Mouse (Mus musculus) midbrain, embryonic 12.5 days (tissue): ENCODE data around the gene Smyd1. TPM values are rescaled to one million over a fixed set of nuclear protein-coding genes. Genes with fewer than 3 reads are reported as not detected.
"Not testable (repeated sequence)": the region's sequence is repeated elsewhere in the genome, so short reads cannot be mapped to it uniquely, and the experiment has no call there.

Source experiments
- ATAC-seq: fragments of 200-750 bp; cut with Nextera tagmentation; 2 replicates; pipeline ENCODE4 v1.8.0; 2017; ENCODE audit warnings: low read depth, moderate TSS enrichment, moderate library complexity; ENCODE audit not compliant: low FRiP score
- H3K27ac ChIP-seq: fragments of 300-500 bp; sonication (generic); replicated peaks from 2 replicates; pipeline ENCODE4 v1.5.1; 2016; ENCODE audit warnings: mild to moderate bottlenecking
- H3K27me3 ChIP-seq: fragments of 300-500 bp; sonication (generic); 2 replicates; pipeline ENCODE4 v1.6.1; 2016; ENCODE audit warnings: mild to moderate bottlenecking
- H3K36me3 ChIP-seq: fragments of 300-500 bp; sonication (generic); 2 replicates; pipeline ENCODE4 v1.6.1; 2016
- H3K4me1 ChIP-seq: fragments of 300-500 bp; sonication (generic); 2 replicates; pipeline ENCODE4 v1.6.1; 2016
- H3K4me2 ChIP-seq: fragments of 300-500 bp; sonication (generic); replicated peaks from 2 replicates; pipeline ENCODE4 v1.6.1; 2016; ENCODE audit warnings: mild to moderate bottlenecking, moderate library complexity
- H3K4me3 ChIP-seq: fragments of 300-500 bp; sonication (generic); 2 replicates; pipeline ENCODE4 v1.5.1; 2016; ENCODE audit warnings: mild to moderate bottlenecking
- H3K9ac ChIP-seq: fragments of 300-500 bp; sonication (generic); replicated peaks from 2 replicates; pipeline ENCODE4 v1.6.1; 2016; ENCODE audit warnings: mild to moderate bottlenecking, moderate library complexity
- H3K9me3 ChIP-seq: fragments of 300-500 bp; sonication (generic); 2 replicates; pipeline ENCODE4 v1.6.1; 2016; ENCODE audit warnings: mild to moderate bottlenecking
- WGBS: fragments of 180-500 bp; shearing (Covaris S2); methylation state at CpG from one replicate; pipeline ENCODE4 v1.1.7; 2016; 5-methylcytosine and 5-hydroxymethylcytosine counted together
- polyA plus RNA-seq: library from polyadenylated mRNA; unstranded; fragments of >200 nt; fragmentation: Nextera tagmentation; extraction: Ambion mirVana; gene quantifications from 2 replicates; pipeline ENCODE4 v1.2.1, GENCODE M21; 2016

Gene Smyd1
- polyA plus RNA-seq, 1 experiment from 2014 or later, result 0.08 TPM

- Histone ChIP-seq H3K9ac (peak overlapping the region; percentile 45), H3K36me3 (no peaks in the 10 kb centered on the region), H3K4me3 (peak overlapping the region; percentile 56), H3K4me2 (peak overlapping the region; percentile 60), H3K27ac (peak overlapping the region; percentile 70; the same call in 1 of the 2 replicates), H3K27me3 (no peaks in the 10 kb centered on the region), H3K9me3 (no peaks in the 10 kb centered on the region), H3K4me1 (peaks cover 15% of the 10 kb centered on the region)
- ATAC-seq, result peak; percentile 0; the same call in 1 of the 2 replicates
- 36% methylated on average over 13 of the region's 14 CpGs for WGBS
Measured at GRCm38 (mm10) chr6:71270301-71271056, 51.6 kb downstream of the Smyd1 start.

DNA sequence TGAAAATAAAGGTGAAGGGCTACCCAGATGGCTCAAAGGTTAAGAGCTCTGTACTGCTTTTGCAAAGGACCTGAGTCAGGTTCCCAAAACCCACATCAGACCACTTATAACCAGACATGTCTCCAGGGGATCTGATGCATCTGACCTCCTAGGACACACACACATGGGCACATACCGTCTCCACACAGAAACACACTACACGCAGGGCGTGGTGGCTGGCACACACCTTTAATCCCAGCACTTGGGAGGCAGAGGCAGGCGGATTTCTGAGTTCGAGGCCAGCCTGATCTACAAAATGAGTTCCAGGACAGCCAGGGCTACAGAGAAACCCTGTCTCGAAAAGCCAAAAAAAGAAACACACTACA lies 52.4 kb downstream of the Smyd1 start:
- H3K4me2 ChIP-seq, H3K9me3 ChIP-seq, H3K4me3 ChIP-seq, H3K9ac ChIP-seq, ATAC-seq, H3K27ac ChIP-seq, H3K36me3 ChIP-seq, H3K27me3 ChIP-seq: not testable (repeated sequence)
- H3K4me1 ChIP-seq, result peaks cover 15% of the 10 kb centered on the region
- WGBS, result 91% methylated on average over 6 of the region's 6 CpGs

GRCm38 (mm10) chr6:71268929-71269685 lies 52.9 kb downstream of the Smyd1 start:
- H3K9me3 ChIP-seq, result no peaks in the 10 kb centered on the region
- no peak overlapping the region for H3K9ac ChIP-seq
- H3K27ac ChIP-seq, result no peak overlapping the region
- 60% methylated on average over 7 of the region's 7 CpGs for WGBS
- H3K4me2 ChIP-seq, result no peak overlapping the region
- H3K4me1 ChIP-seq, result peaks cover 15% of the 10 kb centered on the region
- H3K36me3 ChIP-seq, result no peaks in the 10 kb centered on the region
- ATAC-seq, result no peak
- no peaks in the 10 kb centered on the region for H3K27me3 ChIP-seq
- no peak overlapping the region for H3K4me3 ChIP-seq

GRCm38 (mm10) chr6:71267603-71268002 lies 54.4 kb downstream of the Smyd1 start:
- not testable (repeated sequence) for H3K4me3 ChIP-seq, H3K27ac ChIP-seq, H3K4me1 ChIP-seq, H3K27me3 ChIP-seq, ATAC-seq, H3K4me2 ChIP-seq, H3K36me3 ChIP-seq, H3K9ac ChIP-seq, H3K9me3 ChIP-seq
- 65% methylated on average over 7 of the region's 7 CpGs for WGBS

- no peak overlapping the region for H3K27ac ChIP-seq
- H3K27me3 ChIP-seq, result no peaks in the 10 kb centered on the region
- ATAC-seq, result no peak
- WGBS, result 82% methylated on average over 8 of the region's 8 CpGs
- H3K4me2 ChIP-seq, result no peak overlapping the region
- H3K4me3 ChIP-seq, result no peak overlapping the region
- H3K36me3 ChIP-seq, result no peaks in the 10 kb centered on the region
- H3K4me1 ChIP-seq, result no peaks in the 10 kb centered on the region
- no peaks in the 10 kb centered on the region for H3K9me3 ChIP-seq
- H3K9ac ChIP-seq, result no peak overlapping the region
Measured at GRCm38 (mm10) chr6:71262142-71262833, 59.7 kb downstream of the Smyd1 start.

GRCm38 (mm10) chr6:71261060-71261459 lies 61.0 kb downstream of the Smyd1 start:
- no peak overlapping the region for H3K4me2 ChIP-seq
- no peaks in the 10 kb centered on the region for H3K4me1 ChIP-seq
- H3K36me3 ChIP-seq, result no peaks in the 10 kb centered on the region
- H3K4me3 ChIP-seq, result no peak overlapping the region
- no peaks in the 10 kb centered on the region for H3K9me3 ChIP-seq
- no peak overlapping the region for H3K9ac ChIP-seq
- 92% methylated on average over 3 of the region's 3 CpGs for WGBS
- no peaks in the 10 kb centered on the region for H3K27me3 ChIP-seq
- ATAC-seq, result no peak
- no peak overlapping the region for H3K27ac ChIP-seq

DNA sequence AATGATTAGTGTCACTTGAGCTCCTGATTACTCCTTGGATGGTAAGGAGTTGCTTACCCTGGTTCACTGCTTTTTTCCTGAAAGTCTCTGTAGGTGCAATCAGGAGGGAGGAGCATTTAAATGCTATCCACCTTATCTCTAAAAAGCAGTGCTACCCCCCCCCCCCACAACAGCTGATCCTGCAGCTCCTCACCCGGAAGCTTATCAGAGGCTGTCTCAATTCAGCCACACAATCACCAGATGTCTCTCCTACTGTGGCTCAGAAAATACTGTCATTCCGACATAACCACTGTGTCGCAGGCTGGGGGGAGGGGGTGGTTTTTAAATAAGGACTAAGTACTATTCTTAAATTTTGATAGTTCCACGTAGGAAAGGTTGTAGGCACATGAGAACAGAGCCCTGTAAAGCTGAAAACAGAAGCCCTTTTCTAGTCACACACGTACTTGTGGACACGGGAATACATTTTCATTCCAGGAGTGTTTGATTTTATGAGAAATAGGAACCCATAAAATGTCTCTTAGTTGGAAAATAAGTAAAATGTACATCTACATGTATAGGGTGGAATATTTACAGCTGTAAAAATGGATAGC lies 61.9 kb downstream of the Smyd1 start:
- H3K27me3 ChIP-seq, result no peaks in the 10 kb centered on the region
- H3K4me3 ChIP-seq, result no peak overlapping the region
- H3K9me3 ChIP-seq, result no peaks in the 10 kb centered on the region
- no peak overlapping the region for H3K27ac ChIP-seq
- ATAC-seq, result no peak
- no peak overlapping the region for H3K9ac ChIP-seq
- no peak overlapping the region for H3K4me2 ChIP-seq
- no peaks in the 10 kb centered on the region for H3K4me1 ChIP-seq
- no peaks in the 10 kb centered on the region for H3K36me3 ChIP-seq
- 64% methylated on average over 6 of the region's 6 CpGs for WGBS

- Histone ChIP-seq H3K27ac (no peak overlapping the region), H3K9me3 (no peaks in the 10 kb centered on the region), H3K4me2 (no peak overlapping the region), H3K9ac (no peak overlapping the region), H3K4me1 (no peaks in the 10 kb centered on the region), H3K4me3 (no peak overlapping the region), H3K36me3 (no peaks in the 10 kb centered on the region), H3K27me3 (no peaks in the 10 kb centered on the region)
- WGBS, result 89% methylated on average over 4 of the region's 4 CpGs
- ATAC-seq, result no peak
Measured at GRCm38 (mm10) chr6:71259166-71259565, 62.9 kb downstream of the Smyd1 start.

GRCm38 (mm10) chr6:71258562-71258961 lies 63.5 kb downstream of the Smyd1 start:
- no peak overlapping the region for H3K4me2 ChIP-seq
- H3K4me1 ChIP-seq, result no peaks in the 10 kb centered on the region
- no peaks in the 10 kb centered on the region for H3K9me3 ChIP-seq
- WGBS, result 89% methylated on average over 2 of the region's 2 CpGs
- no peaks in the 10 kb centered on the region for H3K36me3 ChIP-seq
- no peak for ATAC-seq
- H3K4me3 ChIP-seq, result no peak overlapping the region
- no peak overlapping the region for H3K9ac ChIP-seq
- H3K27ac ChIP-seq, result no peak overlapping the region
- H3K27me3 ChIP-seq, result no peaks in the 10 kb centered on the region

GRCm38 (mm10) chr6:71257375-71257774 lies 64.7 kb downstream of the Smyd1 start:
- no peaks in the 10 kb centered on the region for H3K4me1 ChIP-seq
- 82% methylated on average over 1 of the region's 1 CpGs for WGBS
- H3K27me3 ChIP-seq, result no peaks in the 10 kb centered on the region
- H3K9me3 ChIP-seq, result no peaks in the 10 kb centered on the region
- no peak overlapping the region for H3K27ac ChIP-seq
- ATAC-seq, result no peak
- H3K4me2 ChIP-seq, result no peak overlapping the region
- no peak overlapping the region for H3K4me3 ChIP-seq
- H3K9ac ChIP-seq, result no peak overlapping the region
- H3K36me3 ChIP-seq, result no peaks in the 10 kb centered on the region

- no peaks in the 10 kb centered on the region for H3K4me1 ChIP-seq
- H3K4me2 ChIP-seq, result no peak overlapping the region
- no peaks in the 10 kb centered on the region for H3K36me3 ChIP-seq
- no peaks in the 10 kb centered on the region for H3K9me3 ChIP-seq
- no peak overlapping the region for H3K4me3 ChIP-seq
- H3K9ac ChIP-seq, result no peak overlapping the region
- 90% methylated on average over 10 of the region's 10 CpGs for WGBS
- no peaks in the 10 kb centered on the region for H3K27me3 ChIP-seq
- no peak for ATAC-seq
- no peak overlapping the region for H3K27ac ChIP-seq
Measured at GRCm38 (mm10) chr6:71256166-71256565, 65.9 kb downstream of the Smyd1 start.

DNA sequence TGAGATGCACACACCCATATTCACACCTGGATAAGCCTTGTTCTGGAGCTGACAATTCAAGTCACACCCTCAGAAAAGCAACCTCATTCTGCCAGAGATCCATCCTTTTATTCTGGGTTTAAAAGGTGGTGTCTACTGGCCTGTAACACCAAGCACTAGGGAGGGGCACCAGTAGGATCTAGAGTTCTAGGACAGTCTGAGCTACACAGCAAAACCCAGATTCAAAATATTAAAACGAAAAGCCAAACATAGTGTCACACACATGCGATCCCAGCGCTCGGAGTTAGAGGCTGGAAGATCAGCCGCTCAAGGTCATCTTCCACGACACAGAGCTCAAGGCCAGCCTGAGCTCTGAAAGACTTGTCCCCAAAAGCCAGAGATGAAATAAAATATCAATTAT lies 67.6 kb downstream of the Smyd1 start:
- 92% methylated on average over 6 of the region's 6 CpGs for WGBS
- no peak overlapping the region for H3K4me2 ChIP-seq
- no peaks in the 10 kb centered on the region for H3K4me1 ChIP-seq
- no peaks in the 10 kb centered on the region for H3K27me3 ChIP-seq
- no peak overlapping the region for H3K27ac ChIP-seq
- no peaks in the 10 kb centered on the region for H3K9me3 ChIP-seq
- no peak overlapping the region for H3K4me3 ChIP-seq
- no peaks in the 10 kb centered on the region for H3K36me3 ChIP-seq
- no peak overlapping the region for H3K9ac ChIP-seq
- ATAC-seq, result no peak
